Mouse (Mus musculus): ENCODE measurements at regions not wholly inside any gene's neighbourhood (a gene's known extent, or its start where the extent isn't known, plus 50 kb on each side); places are given as distances from the start of the nearest gene placed in this dataset.
A peak's percentile ranks its signal among the peaks of the same experiment; 100 is the strongest.
"Not testable (repeated sequence)": the region's sequence is repeated elsewhere in the genome, so short reads cannot be mapped to it uniquely, and the experiment has no call there.

DNA sequence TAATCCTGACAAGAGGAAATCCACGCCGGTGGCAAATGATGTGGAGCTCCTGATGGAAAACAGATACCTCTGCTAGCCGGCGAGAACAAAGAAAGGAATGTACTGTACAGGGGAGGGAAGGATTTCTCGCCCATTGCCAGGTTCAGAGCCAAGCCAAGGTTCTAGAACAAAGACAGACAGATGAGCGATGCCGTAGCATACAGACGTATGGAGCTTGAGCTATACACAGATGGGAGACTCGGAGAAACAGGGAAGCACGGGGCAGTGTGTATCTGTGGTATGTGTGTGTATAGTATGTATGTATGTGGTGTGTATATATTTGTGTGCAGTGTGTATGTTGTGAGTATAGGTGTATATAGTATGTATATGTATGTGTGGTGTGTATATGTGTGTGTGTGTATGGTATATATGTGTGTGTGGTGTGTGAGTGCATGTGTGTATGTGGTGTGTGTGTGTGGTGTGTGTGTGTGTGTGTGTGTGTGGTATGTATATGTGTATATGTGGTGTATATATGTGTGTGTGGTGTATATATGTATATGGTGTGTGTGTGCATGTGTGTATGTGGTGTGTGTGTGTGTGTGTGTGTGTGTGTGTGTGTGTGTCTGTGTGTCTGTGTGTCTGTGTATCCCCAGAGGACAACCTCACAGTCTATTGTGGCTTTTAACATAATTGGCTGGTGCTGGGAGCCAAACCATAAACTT is 140.6 kb downstream of the Cand1 start:
- no peak for DNase-seq (ENCODE audit: low spot score in 2 of 2)

GRCm38 (mm10) chr10:119094166-119094565 is 145.7 kb downstream of the Cand1 start:
- DNase-seq (ENCODE audit: low spot score in 2 of 2), result no peak

DNA sequence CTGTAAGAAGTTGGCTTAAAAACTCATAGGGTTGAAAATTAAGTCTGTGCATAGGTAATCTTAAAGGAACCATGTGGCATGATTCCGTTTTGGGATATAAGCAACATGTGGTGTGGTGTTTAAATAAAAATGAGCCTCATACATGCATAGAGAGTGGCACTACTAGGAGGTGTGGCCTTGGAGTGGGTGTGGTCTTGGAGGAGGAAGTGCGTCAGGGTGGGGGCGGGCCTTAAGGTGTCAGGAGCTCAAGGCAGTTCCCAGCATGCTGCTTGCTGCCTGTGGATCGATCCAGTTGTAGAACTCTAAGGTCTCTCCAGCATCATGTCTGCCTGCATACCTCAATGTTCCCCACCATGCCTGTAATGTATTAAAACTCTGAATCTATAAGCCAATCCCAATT is 152.0 kb downstream of the Cand1 start:
- DNase-seq (ENCODE audit: low spot score in 2 of 2), result no peak

- DNase-seq (ENCODE audit: low spot score in 2 of 2), result no peak
Observed at GRCm38 (mm10) chr10:119087071-119087665, 152.7 kb downstream of the Cand1 start.

- DNase-seq (ENCODE audit: low spot score in 2 of 2), result no peak
Observed at GRCm38 (mm10) chr10:119086450-119086849, 153.4 kb downstream of the Cand1 start.

DNA sequence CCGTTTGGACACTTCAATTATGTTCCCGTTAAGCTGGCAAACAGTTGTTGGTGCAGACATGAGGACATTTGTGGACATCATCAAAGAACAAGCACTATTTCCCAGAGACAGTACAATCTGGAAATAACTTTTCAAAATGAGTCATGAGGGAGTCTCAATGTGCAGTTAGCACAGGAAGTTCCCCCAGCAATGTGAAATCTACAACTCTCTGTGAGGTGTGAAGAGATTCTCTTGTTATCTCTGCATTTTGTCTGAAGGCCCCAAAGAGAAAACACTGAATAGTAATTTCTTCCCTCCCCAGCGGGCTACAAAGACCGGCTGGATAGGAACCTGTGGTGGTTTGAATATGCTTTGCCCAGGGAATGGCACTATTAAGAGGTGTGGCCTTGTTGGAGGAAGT is 156.4 kb downstream of the Cand1 start:
- no peak for DNase-seq (ENCODE audit: low spot score in 2 of 2)

DNA sequence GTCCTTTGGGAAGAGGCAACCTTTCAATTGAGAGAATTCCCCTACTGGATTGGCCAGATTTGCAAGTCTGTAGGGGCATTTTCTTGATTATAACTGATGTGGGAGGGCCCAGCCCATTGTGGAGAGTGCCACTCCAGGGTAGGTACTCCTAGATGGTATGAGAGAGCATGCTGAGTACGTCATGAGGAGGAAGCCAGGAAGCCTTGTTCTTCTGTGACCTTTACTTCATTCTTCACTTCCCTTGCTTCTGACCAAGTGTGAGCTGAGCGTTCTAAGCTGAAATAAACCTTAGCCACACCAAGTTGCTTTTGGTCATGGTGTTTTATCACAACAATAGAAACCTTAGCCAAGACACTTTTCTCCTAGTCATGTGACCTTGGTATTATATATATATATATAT is 157.0 kb downstream of the Cand1 start:
- no peak for DNase-seq (ENCODE audit: low spot score in 2 of 2)

DNA sequence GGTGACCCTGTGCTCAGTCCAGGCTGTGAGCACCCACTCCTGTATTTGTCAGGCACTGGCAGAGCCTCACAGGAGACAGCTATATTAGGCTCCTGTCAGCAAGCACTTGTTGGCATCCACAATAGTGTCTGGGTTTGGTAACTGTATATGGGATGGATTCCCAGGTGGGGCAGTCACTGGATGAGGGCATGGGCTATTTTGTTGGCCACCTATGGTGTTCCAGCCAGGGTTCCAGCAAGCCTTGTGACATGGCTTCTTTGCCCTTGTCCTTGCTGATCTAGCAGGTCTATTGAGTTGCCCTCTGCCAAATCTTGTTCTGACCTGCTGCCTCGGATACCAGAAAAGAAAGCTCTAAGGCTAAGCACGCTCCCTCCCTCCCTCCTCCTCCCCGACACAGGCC is 158.1 kb downstream of the Cand1 start:
- DNase-seq (ENCODE audit: low spot score in 2 of 2), result not testable (repeated sequence)

DNA sequence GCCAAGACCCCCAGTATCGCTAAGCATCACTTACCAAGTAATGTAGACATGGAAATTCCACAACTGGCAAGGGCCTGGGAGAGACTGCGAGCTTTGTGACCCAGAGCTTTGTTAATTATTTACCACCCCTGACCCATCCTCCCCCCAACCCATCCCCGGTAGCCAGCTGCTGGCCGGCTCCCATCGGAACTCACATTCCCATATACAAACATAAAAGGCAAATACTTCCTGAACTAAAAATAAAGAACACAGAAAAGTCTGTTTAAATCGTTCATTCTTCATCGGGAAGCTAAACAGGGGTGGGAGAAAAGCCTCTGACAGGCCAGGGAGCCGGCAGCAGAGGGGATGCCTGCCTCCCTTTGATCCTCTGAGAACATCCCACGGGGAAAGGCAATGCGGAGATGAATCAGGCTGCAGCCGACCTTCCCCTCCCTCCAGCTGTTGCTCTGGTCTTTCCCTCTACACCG is 163.7 kb downstream of the Cand1 start:
- DNase-seq (ENCODE audit: low spot score in 2 of 2), result no peak

GRCm38 (mm10) chr10:119074887-119075286 is 165.0 kb downstream of the Cand1 start:
- DNase-seq (ENCODE audit: low spot score in 2 of 2), result no peak

GRCm38 (mm10) chr10:119073991-119074390 is 165.9 kb downstream of the Cand1 start:
- DNase-seq (ENCODE audit: low spot score in 2 of 2), result no peak

DNA sequence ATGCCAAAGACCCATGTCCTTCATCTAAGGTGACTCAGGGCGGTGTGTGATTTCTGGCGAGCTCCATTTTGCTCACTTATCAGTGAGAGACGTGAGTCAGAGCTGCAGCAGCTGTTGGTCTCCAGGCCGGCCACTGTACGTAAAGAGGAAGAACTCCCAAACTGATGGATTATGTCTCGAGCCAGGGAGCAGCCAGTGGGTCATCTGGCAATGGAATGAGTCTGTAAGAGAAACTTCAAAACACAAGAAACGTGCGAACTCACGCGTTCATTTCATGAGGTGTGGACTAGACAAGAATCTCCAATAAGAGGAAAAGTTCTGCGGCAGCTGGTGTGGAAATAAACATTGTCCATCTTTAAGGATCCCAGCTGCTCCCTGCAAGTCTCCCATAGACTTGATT is 170.4 kb downstream of the Cand1 start:
- no peak for DNase-seq (ENCODE audit: low spot score in 2 of 2)

DNA sequence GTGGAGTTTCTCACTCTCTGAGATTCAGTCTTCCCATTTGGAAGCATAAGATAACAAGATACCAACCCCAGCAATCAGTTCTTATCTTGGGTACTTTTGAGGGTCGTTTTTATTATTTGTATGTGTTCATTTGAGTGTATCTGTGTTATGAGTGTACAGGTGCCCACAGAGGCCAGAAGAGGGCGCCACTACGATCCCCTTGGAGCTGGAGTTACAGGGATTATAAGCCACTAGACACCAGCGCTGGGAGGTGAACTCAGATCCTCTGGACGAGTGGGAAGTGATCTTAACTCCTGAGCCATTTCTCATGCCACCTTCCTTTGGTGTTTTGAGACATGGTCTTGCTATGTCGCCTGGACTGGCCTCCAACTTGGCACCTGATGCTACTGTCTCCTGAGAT is 172.0 kb downstream of the Cand1 start:
- no peak for DNase-seq (ENCODE audit: low spot score in 2 of 2)

GRCm38 (mm10) chr10:119067366-119067765 is 172.5 kb downstream of the Cand1 start:
- no peak for DNase-seq (ENCODE audit: low spot score in 2 of 2)

GRCm38 (mm10) chr10:119065974-119066373 is 173.9 kb downstream of the Cand1 start:
- peak in 1 of 2 experiments; percentile 77 for DNase-seq (ENCODE audit: low spot score in 2 of 2)

GRCm38 (mm10) chr10:119065133-119065817 is 174.6 kb downstream of the Cand1 start:
- peak in 1 of 2 experiments; percentile 28 for DNase-seq (ENCODE audit: low spot score in 2 of 2)

DNA sequence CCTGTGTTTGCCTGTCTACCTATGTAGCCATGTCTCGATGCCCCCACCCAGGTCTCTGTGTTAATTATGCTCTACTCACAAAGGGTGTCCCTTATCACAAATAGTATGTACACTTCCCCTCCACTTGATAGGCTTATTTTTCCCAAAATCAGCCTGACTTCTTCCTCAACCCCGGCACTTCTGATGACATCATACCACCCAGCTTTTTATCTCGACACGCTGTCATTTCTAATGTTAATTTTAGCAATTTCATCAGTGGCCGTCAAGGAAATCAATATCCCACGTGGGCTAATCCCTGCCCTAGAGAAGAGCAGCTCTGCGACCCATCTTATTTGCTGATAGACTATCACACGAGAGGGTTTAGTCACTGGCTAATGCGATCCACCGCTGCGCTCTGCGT is 175.6 kb downstream of the Cand1 start:
- DNase-seq (ENCODE audit: low spot score in 2 of 2), result no peak

GRCm38 (mm10) chr10:119063209-119063699 is 176.6 kb downstream of the Cand1 start:
- DNase-seq (ENCODE audit: low spot score in 2 of 2), result no peak

- DNase-seq (ENCODE audit: low spot score in 2 of 2), result no peak
Observed at GRCm38 (mm10) chr10:119061958-119062599, 177.8 kb downstream of the Cand1 start.

- no peak for DNase-seq (ENCODE audit: low spot score in 2 of 2)
Observed at GRCm38 (mm10) chr10:119061349-119061850, 178.5 kb downstream of the Cand1 start.

- DNase-seq (ENCODE audit: low spot score in 2 of 2), result no peak
Observed at GRCm38 (mm10) chr10:119058493-119059020, 181.3 kb downstream of the Cand1 start.
